Mouse (Mus musculus) heart, postnatal 0 days (tissue): Measurements from ENCODE around the gene H1fx.

Source experiments
- CTCF ChIP-seq: IDR thresholded peaks from 2 replicates; pipeline ENCODE4 v1.5.1; 2016; ENCODE audit warnings: antibody characterized with exemption, control low read depth, low read depth
- EP300 ChIP-seq: IDR thresholded peaks from 2 replicates; pipeline ENCODE4 v1.6.1; 2016; ENCODE audit warnings: antibody characterized with exemption, low read depth

GRCm38 (mm10) chr6:87997706-87998265 is 16.3 kb upstream of the H1fx start:
- peak; percentile 66 for TF ChIP-seq CTCF
- no peak for TF ChIP-seq EP300
